Mouse (Mus musculus): ENCODE data around the gene Ireb2. TPM values are rescaled to one million over a fixed set of nuclear protein-coding genes. Genes with fewer than 3 reads are reported as not detected.

Ireb2 gene
- polyA plus RNA-seq, 1 experiment from 2014 or later: 19.2 TPM

DNA sequence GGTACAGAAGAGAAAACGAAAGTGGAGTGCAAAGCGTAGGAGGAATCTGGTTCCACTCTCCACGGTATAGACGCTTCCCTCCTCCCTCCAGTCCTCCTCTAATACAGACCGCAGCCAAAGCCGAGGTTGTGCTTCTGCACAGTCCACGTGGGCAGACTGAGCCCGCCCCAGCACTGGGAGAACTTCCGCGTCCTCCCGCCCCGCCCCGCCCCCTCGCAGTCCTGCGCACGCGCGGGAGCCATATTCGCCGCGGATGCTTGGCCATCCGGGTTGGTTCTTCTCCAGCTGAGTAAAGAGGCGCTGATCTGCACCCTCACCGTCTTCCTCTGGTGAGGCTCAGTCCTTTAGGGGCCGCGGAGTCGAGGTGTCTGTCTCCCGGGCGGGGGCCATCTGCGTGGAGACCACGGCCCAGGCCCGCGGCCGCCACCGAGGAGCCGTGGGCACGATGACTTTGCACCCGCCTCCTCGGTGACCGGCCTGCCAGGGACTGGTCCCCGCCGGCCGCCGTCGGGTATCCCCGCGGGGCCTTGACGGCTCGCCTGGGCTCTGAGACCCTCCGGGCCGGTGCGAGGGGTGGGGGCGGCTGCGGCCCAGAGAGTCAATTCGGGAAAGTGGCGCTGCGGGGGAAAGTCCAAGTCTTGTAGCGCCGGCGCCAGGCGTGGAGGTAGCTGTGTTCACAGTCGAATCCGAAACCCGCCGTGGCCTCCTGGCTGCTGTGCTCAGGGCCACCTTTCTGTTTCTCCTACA, 87.2 kb downstream of the Ireb2 start, which contains the start of the genes Psma4 and AY074887:
Psma4 (plus strand) TSS at position 216 of the 747 bp plus-strand sequence.
AY074887 (minus strand) TSS at position 424 of the 747 bp plus-strand sequence.
- WGBS: under 1% methylated on average over 65 of the region's 65 CpGs
- ATAC-seq (replicated peaks; ENCODE audit: extremely low read depth, insufficient read depth, low FRiP score): peak; percentile 99

GRCm38 (mm10) chr9:54961059-54961458, 97.5 kb downstream of the Ireb2 start:
- no peak for ATAC-seq (replicated peaks; ENCODE audit: extremely low read depth, insufficient read depth, low FRiP score)
- WGBS: 93% methylated on average over 4 of the region's 4 CpGs

More for the DNA sequence above, 87.2 kb downstream of the Ireb2 start, which contains the start of the genes Psma4 and AY074887:
- Histone ChIP-seq H3K4me2 (ENCODE audit: low read depth, low read length) (peak within 1 kb of the TSS; percentile 87), H3K27me3 (ENCODE audit: control insufficient read depth, insufficient read depth, low read length) (no peaks in the 10 kb centered on the region), H3K4me1 (ENCODE audit: control insufficient read depth, insufficient read depth, low read length) (peaks cover 14% of the 10 kb centered on the region), H3K9me3 (replicated peaks; ENCODE audit: control insufficient read depth, low read length) (no peaks in the 10 kb centered on the region), H3K27ac (ENCODE audit: low read length) (peak within 1 kb of the TSS; percentile 86), H3K4me3 (ENCODE audit: low read length) (peak within 1 kb of the TSS; percentile 89), H3K36me3 (ENCODE audit: control insufficient read depth, insufficient read depth) (peaks cover 27% of the 10 kb centered on the region), H3K9ac (ENCODE audit: low read length) (peak within 1 kb of the TSS; percentile 94)

More at GRCm38 (mm10) chr9:54961059-54961458, 97.5 kb downstream of the Ireb2 start:
- Histone ChIP-seq H3K27me3 (ENCODE audit: control insufficient read depth, insufficient read depth, low read length) (no peaks in the 10 kb centered on the region), H3K36me3 (ENCODE audit: control insufficient read depth, insufficient read depth) (peaks cover 21% of the 10 kb centered on the region), H3K4me1 (ENCODE audit: control insufficient read depth, insufficient read depth, low read length) (no peaks in the 10 kb centered on the region), H3K9ac (ENCODE audit: low read length) (no peak overlapping the region), H3K4me3 (ENCODE audit: low read length) (no peak overlapping the region), H3K4me2 (ENCODE audit: low read depth, low read length) (no peak overlapping the region), H3K27ac (ENCODE audit: low read length) (no peak overlapping the region), H3K9me3 (replicated peaks; ENCODE audit: control insufficient read depth, low read length) (no peaks in the 10 kb centered on the region; the same call in 1 of the 2 replicates)

Other genes starting within 250 kb of the Ireb2 start
- 0.10 and 0.13 TPM in 2 replicates for gene Acsbg1, start 201.9 kb upstream of the Ireb2 start, polyA plus RNA-seq (2015; fragmentation: Nextera tagmentation; extraction: Ambion mirVana)
- 30.1 and 30.2 TPM in 2 replicates for gene Dnaja4, start 164.9 kb upstream of the Ireb2 start, polyA plus RNA-seq (2015; fragmentation: Nextera tagmentation; extraction: Ambion mirVana)
- 90.3 and 101 TPM in 2 replicates for gene Wdr61, start 129.3 kb upstream of the Ireb2 start, polyA plus RNA-seq (2015; fragmentation: Nextera tagmentation; extraction: Ambion mirVana)
- gene Crabp1, start 99.0 kb upstream of the Ireb2 start, polyA plus RNA-seq (2015; fragmentation: Nextera tagmentation; extraction: Ambion mirVana): 6.5 and 7.6 TPM in 2 replicates
- gene Hykk, start 53.5 kb downstream of the Ireb2 start, polyA plus RNA-seq (2015; fragmentation: Nextera tagmentation; extraction: Ambion mirVana): 1.7 and 2.1 TPM in 2 replicates
- 214 and 239 TPM in 2 replicates for gene Psma4, start 87.0 kb downstream of the Ireb2 start, polyA plus RNA-seq (2015; fragmentation: Nextera tagmentation; extraction: Ambion mirVana)
- 0.83 and 0.87 TPM in 2 replicates for gene AY074887, start 87.2 kb downstream of the Ireb2 start, polyA plus RNA-seq (2015; fragmentation: Nextera tagmentation; extraction: Ambion mirVana)
- 0.09 TPM in 1 of 2 replicates, not detected in the other for gene Chrna5, start 117.1 kb downstream of the Ireb2 start, polyA plus RNA-seq (2015; fragmentation: Nextera tagmentation; extraction: Ambion mirVana)
- gene Chrna3, start 162.8 kb downstream of the Ireb2 start, polyA plus RNA-seq (2015; fragmentation: Nextera tagmentation; extraction: Ambion mirVana): 0.20 and 0.26 TPM in 2 replicates
- gene Chrnb4, start 185.0 kb downstream of the Ireb2 start, polyA plus RNA-seq (2015; fragmentation: Nextera tagmentation; extraction: Ambion mirVana): 0.11 and 0.29 TPM in 2 replicates